Mouse (Mus musculus) myocyte (in vitro differentiated cells): ENCODE measurements at regions not wholly inside any gene's neighbourhood (a gene's known extent, or its start where the extent isn't known, plus 50 kb on each side); places are given as distances from the start of the nearest gene placed in this dataset.

Source experiments
- H3K27me3 ChIP-seq: one replicate; pipeline ENCODE4 v1.6.1; 2011; ENCODE audit not compliant: control insufficient read depth, insufficient read depth, insufficient read length
- H3K36me3 ChIP-seq: one replicate; pipeline ENCODE4 v1.6.1; 2011; ENCODE audit not compliant: control insufficient read depth, insufficient read depth
- H3K4me2 ChIP-seq: one replicate; pipeline ENCODE4 v1.6.1; 2011; ENCODE audit warnings: low read depth, control low read depth
- H3K4me3 ChIP-seq: one replicate; pipeline ENCODE4 v1.5.1; 2011; ENCODE audit warnings: mild to moderate bottlenecking, control low read depth, moderate library complexity
- H3K79me2 ChIP-seq: one replicate; pipeline ENCODE4 v1.6.1; 2011; ENCODE audit not compliant: control insufficient read depth, insufficient read depth
- H3ac ChIP-seq: one replicate; pipeline ENCODE4 v1.6.1; 2011; ENCODE audit not compliant: control insufficient read depth, insufficient read length
- CEBPB ChIP-seq: IDR thresholded peaks from 2 replicates; pipeline ENCODE4 v1.6.1; 2011; ENCODE audit warnings: mild to moderate bottlenecking, moderate library complexity; ENCODE audit not compliant: poor library complexity, insufficient read depth, severe bottlenecking
- E2F4 ChIP-seq: IDR thresholded peaks from one replicate; pipeline ENCODE4 v1.6.1; 2011; ENCODE audit warnings: mild to moderate bottlenecking, control low read depth, moderate library complexity; ENCODE audit not compliant: insufficient read depth
- MAX ChIP-seq: IDR thresholded peaks from one replicate; pipeline ENCODE4 v1.6.1; 2011; ENCODE audit warnings: low read depth, mild to moderate bottlenecking, control low read depth
- MYOD1 ChIP-seq, 3 experiments: IDR thresholded peaks; one replicate each; pipeline ENCODE4 v1.6.1; 2011; ENCODE audit warnings: control low read depth in 2 of 3, low read depth in 2 of 3, mild to moderate bottlenecking in 2 of 3, moderate library complexity in 1 of 3; ENCODE audit not compliant: insufficient read length in 2 of 3, control insufficient read depth in 1 of 3
- MYOG ChIP-seq, 3 experiments: IDR thresholded peaks; one replicate each; pipeline ENCODE4 v1.6.1; 2011; ENCODE audit warnings: control low read depth in 2 of 3, low read depth in 2 of 3, mild to moderate bottlenecking in 2 of 3; ENCODE audit not compliant: insufficient read length in 2 of 3, control insufficient read depth in 1 of 3, insufficient read depth in 1 of 3
- POLR2A ChIP-seq: IDR thresholded peaks from one replicate; pipeline ENCODE4 v1.6.1; 2011; ENCODE audit warnings: low read depth, mild to moderate bottlenecking, control low read depth, moderate library complexity; ENCODE audit not compliant: insufficient read length
- POLR2AphosphoS2 ChIP-seq: IDR thresholded peaks from one replicate; pipeline ENCODE4 v1.6.1; 2011; ENCODE audit warnings: low read depth, control low read depth; ENCODE audit not compliant: insufficient read length
- REST ChIP-seq: IDR thresholded peaks from one replicate; pipeline ENCODE4 v1.6.1; 2011; ENCODE audit warnings: mild to moderate bottlenecking, control low read depth, moderate library complexity; ENCODE audit not compliant: insufficient read depth, insufficient read length
- SRF ChIP-seq: IDR thresholded peaks from one replicate; pipeline ENCODE4 v1.6.1; 2011; ENCODE audit warnings: low read depth; ENCODE audit not compliant: control insufficient read depth, insufficient read length
- TCF12 ChIP-seq: IDR thresholded peaks from one replicate; pipeline ENCODE4 v1.6.1; 2011; ENCODE audit warnings: mild to moderate bottlenecking, control low read depth; ENCODE audit not compliant: poor library complexity, insufficient read depth, severe bottlenecking
- TCF3 ChIP-seq: IDR thresholded peaks from one replicate; pipeline ENCODE4 v1.6.1; 2011; ENCODE audit warnings: low read depth, control low read depth; ENCODE audit not compliant: insufficient read length
- USF1 ChIP-seq: IDR thresholded peaks from one replicate; pipeline ENCODE4 v1.6.1; 2011; ENCODE audit warnings: low read depth, mild to moderate bottlenecking, control low read depth, moderate library complexity

DNA sequence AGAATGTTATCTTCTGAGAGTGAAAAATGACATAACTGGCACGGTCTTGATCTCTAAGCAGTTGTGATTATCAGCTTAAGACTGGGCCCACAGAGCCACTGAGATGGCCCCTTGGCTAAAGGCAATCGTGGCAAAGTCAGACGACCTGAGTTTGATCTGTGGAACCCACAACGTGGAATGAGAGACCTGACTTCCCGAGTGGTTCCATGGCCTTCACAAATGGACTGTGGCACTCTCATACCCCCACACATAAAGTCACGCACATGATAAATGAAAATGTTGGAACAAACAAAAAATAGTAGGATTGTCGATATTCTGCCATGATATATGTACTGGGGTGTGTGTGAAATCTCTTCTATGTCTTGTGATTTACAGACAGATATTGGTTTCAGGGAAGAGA lies 192.5 kb upstream of the Krr1 start:
- no peak for TF ChIP-seq MAX
- TF ChIP-seq TCF3 = no peak
- no peak for TF ChIP-seq CEBPB
- no peak for TF ChIP-seq MYOG (IDR thresholded peaks at IDR 0.05; ENCODE audit: control insufficient read depth in 1 of 3, insufficient read depth in 1 of 3, insufficient read length in 2 of 3, low read depth in 2 of 3)
- TF ChIP-seq USF1 = no peak
- no peak for TF ChIP-seq TCF12
- TF ChIP-seq REST = no peak
- no peak for TF ChIP-seq SRF
- TF ChIP-seq POLR2AphosphoS2 = no peak
- TF ChIP-seq MYOD1 (IDR thresholded peaks at IDR 0.05; ENCODE audit: control insufficient read depth in 1 of 3, insufficient read length in 2 of 3, low read depth in 2 of 3) = no peak
- TF ChIP-seq POLR2A = no peak
- Histone ChIP-seq H3K27me3 (no peaks in the 10 kb centered on the region), H3K4me3 (no peak overlapping the region), H3K36me3 (no peaks in the 10 kb centered on the region), H3ac (no peak overlapping the region), H3K79me2 (no peaks in the 10 kb centered on the region), H3K4me2 (no peak overlapping the region)

DNA sequence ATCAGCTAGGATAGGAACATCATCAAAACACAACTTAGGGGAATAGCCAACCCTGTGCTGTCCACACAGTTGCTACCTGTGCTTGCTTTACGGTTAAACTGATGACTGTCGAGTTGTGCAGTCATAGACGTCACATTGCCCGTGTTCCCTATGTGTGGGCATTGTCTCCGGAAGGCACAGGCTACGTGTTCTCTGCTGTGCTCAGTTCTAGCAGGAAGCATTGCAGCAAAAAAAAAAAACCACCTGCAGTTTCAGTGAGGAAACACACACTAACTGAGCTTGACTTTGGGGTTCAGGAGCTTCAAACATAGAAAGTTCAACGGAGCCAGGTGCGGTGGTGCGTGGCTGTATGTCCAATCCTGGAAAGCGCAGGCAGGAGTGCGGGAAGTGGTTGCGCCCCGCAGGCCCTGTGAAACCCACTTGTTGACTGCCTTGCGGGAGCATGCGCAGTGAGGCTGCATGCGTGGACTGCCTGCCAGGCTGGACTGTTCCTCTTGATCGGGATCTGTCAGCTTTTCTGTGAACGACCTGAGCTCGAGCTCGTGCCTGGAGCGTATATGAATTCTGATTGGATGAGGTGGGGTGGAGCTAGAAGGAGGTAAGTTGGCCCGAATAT lies 190.2 kb upstream of the Krr1 start:
- no peak overlapping the region for H3K4me3 ChIP-seq
- no peaks in the 10 kb centered on the region for H3K36me3 ChIP-seq
- no peak for TF ChIP-seq CEBPB
- TF ChIP-seq POLR2A = no peak

DNA sequence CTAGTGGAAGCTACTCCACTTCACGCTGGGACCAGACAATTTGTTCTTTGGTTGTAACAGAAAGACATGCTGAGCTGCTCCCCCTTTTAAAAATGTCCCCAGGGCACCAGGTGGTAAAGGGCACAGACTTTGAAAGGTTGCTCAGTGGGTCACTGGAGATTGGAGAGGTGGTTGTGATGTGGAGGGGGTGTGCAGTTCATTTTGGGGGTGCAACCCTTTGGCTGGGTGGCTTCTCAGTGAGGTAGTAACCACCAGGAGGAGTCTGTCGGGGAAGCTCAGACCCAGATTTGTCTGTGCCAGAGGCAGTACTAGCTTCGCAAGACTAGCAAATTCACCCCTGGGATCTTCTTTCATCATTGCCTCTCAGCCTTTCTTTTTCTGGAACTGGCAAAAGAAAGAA lies 189.0 kb upstream of the Krr1 start:
- H3K4me2 ChIP-seq = no peak overlapping the region
- H3ac ChIP-seq = no peak overlapping the region
- H3K36me3 ChIP-seq = no peaks in the 10 kb centered on the region
- H3K79me2 ChIP-seq = no peaks in the 10 kb centered on the region
- TF ChIP-seq SRF (no peak), MYOG (IDR thresholded peaks at IDR 0.05; ENCODE audit: control insufficient read depth in 1 of 3, insufficient read depth in 1 of 3, insufficient read length in 2 of 3, low read depth in 2 of 3) (no peak), TCF12 (no peak), TCF3 (no peak), MYOD1 (IDR thresholded peaks at IDR 0.05; ENCODE audit: control insufficient read depth in 1 of 3, insufficient read length in 2 of 3, low read depth in 2 of 3) (no peak)
- no peak overlapping the region for H3K4me3 ChIP-seq
- H3K27me3 ChIP-seq = no peaks in the 10 kb centered on the region

More for the DNA sequence above, 190.2 kb upstream of the Krr1 start:
- Histone ChIP-seq H3K4me2 (no peak overlapping the region), H3ac (no peak overlapping the region), H3K79me2 (no peaks in the 10 kb centered on the region), H3K27me3 (no peaks in the 10 kb centered on the region)

DNA sequence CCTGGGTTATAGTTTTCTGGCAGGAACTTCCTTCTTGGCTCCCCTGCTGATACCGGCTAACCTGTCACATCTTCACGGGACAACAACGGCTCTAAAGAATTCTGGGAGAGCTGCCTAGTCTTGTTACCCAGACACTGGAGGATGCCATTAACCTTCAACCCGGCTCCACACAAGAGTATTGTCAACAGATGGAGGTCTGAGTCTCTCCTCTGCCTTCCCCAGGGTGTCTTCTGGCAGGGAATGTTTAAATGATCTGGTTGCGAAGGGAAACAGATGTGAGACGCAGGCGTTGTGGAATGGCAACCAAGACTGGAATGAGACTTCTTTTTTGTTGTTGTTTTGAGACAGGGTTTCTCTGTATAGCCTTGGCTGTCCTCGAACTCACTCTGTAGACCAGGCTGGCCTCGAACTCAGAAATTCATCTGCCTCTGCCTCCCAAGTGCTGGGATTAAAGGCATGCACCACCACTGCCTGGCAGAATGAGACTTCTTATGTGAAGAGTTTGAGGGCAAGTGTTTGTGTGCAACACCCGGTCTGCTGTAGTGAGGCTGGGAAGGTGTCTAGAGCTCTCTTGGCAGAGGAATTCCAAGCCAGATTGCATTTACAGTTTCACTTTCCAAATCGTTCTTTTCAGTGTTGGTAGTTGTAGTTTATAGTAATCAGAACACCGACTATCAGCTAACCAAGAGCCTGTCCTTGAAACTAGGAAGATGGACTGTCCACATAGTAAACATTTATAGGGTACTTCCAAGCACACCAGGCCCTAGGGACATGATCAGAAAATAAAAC lies 188.2 kb upstream of the Krr1 start:
- H3K4me2 ChIP-seq = no peak overlapping the region
- no peak overlapping the region for H3ac ChIP-seq
- H3K79me2 ChIP-seq = no peaks in the 10 kb centered on the region
- H3K36me3 ChIP-seq = no peaks in the 10 kb centered on the region
- H3K27me3 ChIP-seq = no peaks in the 10 kb centered on the region
- H3K4me3 ChIP-seq = no peak overlapping the region
- TF ChIP-seq POLR2AphosphoS2 (no peak), TCF12 (no peak), CEBPB (no peak), TCF3 (no peak), MYOD1 (IDR thresholded peaks at IDR 0.05; ENCODE audit: control insufficient read depth in 1 of 3, insufficient read length in 2 of 3, low read depth in 2 of 3) (no peak)

DNA sequence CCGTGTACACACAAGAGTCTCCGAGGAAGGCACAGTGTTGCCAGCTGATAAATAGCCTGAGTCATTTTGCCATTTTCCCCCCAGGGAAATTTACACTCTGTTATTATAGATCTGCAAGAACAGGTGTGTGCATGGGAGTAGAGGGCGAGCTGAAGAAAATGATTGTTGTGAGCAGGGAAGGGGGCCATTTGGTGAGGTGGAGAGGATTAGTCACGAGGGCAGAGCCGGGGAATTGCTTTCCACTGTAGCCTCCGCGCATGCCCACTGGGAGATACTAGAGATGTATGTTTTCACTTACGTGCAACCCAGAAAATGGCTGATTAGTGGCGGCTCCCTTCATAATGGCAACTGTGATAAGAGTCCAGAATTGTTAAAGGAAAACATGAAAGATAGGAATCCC lies 185.3 kb upstream of the Krr1 start:
- no peak overlapping the region for H3ac ChIP-seq
- no peaks in the 10 kb centered on the region for H3K36me3 ChIP-seq
- H3K27me3 ChIP-seq = no peaks in the 10 kb centered on the region
- no peak overlapping the region for H3K4me3 ChIP-seq
- H3K4me2 ChIP-seq = peak overlapping the region; percentile 2
- no peaks in the 10 kb centered on the region for H3K79me2 ChIP-seq
- no peak for TF ChIP-seq USF1
- TF ChIP-seq MYOD1 (IDR thresholded peaks at IDR 0.05; ENCODE audit: control insufficient read depth in 1 of 3, insufficient read length in 2 of 3, low read depth in 2 of 3) = peak in 2 of 3 experiments; percentile 50 to 57

DNA sequence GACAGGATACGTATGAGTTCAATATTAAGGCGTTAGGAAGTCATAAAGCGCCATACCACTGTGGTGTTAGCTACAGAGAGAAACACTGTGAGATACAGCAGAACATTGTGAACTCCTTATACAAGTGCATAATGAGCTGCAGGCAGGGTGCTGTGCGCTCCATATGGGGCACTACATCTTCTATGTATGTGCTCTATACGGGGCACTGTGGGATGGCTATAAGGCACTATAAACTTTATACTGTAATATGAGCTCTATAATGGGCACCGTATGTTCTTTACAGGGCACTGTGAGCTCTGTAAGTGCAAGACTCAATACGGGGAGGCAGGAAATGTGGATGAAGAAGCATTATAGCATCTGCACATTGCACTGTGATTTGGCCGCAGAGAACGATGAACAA lies 183.2 kb upstream of the Krr1 start:
- H3K79me2 ChIP-seq = no peaks in the 10 kb centered on the region
- H3K27me3 ChIP-seq = no peaks in the 10 kb centered on the region
- no peak for TF ChIP-seq TCF3
- TF ChIP-seq MYOG (IDR thresholded peaks at IDR 0.05; ENCODE audit: control insufficient read depth in 1 of 3, insufficient read depth in 1 of 3, insufficient read length in 2 of 3, low read depth in 2 of 3) = no peak
- TF ChIP-seq TCF12 = no peak
- TF ChIP-seq CEBPB = no peak
- TF ChIP-seq MYOD1 (IDR thresholded peaks at IDR 0.05; ENCODE audit: control insufficient read depth in 1 of 3, insufficient read length in 2 of 3, low read depth in 2 of 3) = no peak
- no peak for TF ChIP-seq E2F4
- TF ChIP-seq POLR2A = no peak
- TF ChIP-seq POLR2AphosphoS2 = no peak
- no peak for TF ChIP-seq SRF
- TF ChIP-seq USF1 = no peak
- no peak for TF ChIP-seq MAX
- TF ChIP-seq REST = no peak
- no peak overlapping the region for H3K4me3 ChIP-seq
- H3K4me2 ChIP-seq = no peak overlapping the region
- H3ac ChIP-seq = no peak overlapping the region
- H3K36me3 ChIP-seq = no peaks in the 10 kb centered on the region
